Mouse (Mus musculus) forelimb bud, embryonic 11.5 days (tissue): ENCODE measurements around the gene Zbtb38.
A peak's percentile ranks its signal among the peaks of the same experiment; 100 is the strongest.

Experiments used
- DNase-seq: peaks from one replicate; pipeline ENCODE4 v3.0.0-alpha.2; 2012; ENCODE audit warnings: low read depth, low spot score

The Zbtb38 gene

GRCm38 (mm10) chr9:96758749-96759597 is 6.3 kb upstream of the Zbtb38 start:
- peak; percentile 93 for DNase-seq

- DNase-seq, result no peak
Observed at GRCm38 (mm10) chr9:96756638-96757435, 4.2 kb upstream of the Zbtb38 start.

GRCm38 (mm10) chr9:96755761-96756160 is 3.1 kb upstream of the Zbtb38 start:
- DNase-seq, result no peak

GRCm38 (mm10) chr9:96754625-96754969 is 2.0 kb upstream of the Zbtb38 start:
- no peak for DNase-seq

GRCm38 (mm10) chr9:96753921-96754624 is 1.4 kb upstream of the Zbtb38 start:
- DNase-seq, result no peak

- no peak for DNase-seq
Observed at GRCm38 (mm10) chr9:96753392-96753791, 761 bp upstream of the Zbtb38 start.

- no peak for DNase-seq
Observed at GRCm38 (mm10) chr9:96751821-96752602, 619 bp downstream of the Zbtb38 start.

- DNase-seq, result no peak
Observed at GRCm38 (mm10) chr9:96750636-96751035, 2.0 kb downstream of the Zbtb38 start.

GRCm38 (mm10) chr9:96746527-96746926 is 6.1 kb downstream of the Zbtb38 start:
- DNase-seq, result no peak

- no peak for DNase-seq
Observed at GRCm38 (mm10) chr9:96744909-96745308, 7.7 kb downstream of the Zbtb38 start.

GRCm38 (mm10) chr9:96741365-96742085 is 11.1 kb downstream of the Zbtb38 start:
- DNase-seq, result no peak

GRCm38 (mm10) chr9:96740712-96741364 is 11.8 kb downstream of the Zbtb38 start:
- DNase-seq, result no peak

- no peak for DNase-seq
Observed at GRCm38 (mm10) chr9:96739808-96740711, 12.6 kb downstream of the Zbtb38 start.

- no peak for DNase-seq
Observed at GRCm38 (mm10) chr9:96738563-96739355, 13.9 kb downstream of the Zbtb38 start.

GRCm38 (mm10) chr9:96735946-96736345 is 16.7 kb downstream of the Zbtb38 start:
- DNase-seq, result no peak

GRCm38 (mm10) chr9:96733425-96733717 is 19.3 kb downstream of the Zbtb38 start:
- no peak for DNase-seq

- DNase-seq, result no peak
Observed at GRCm38 (mm10) chr9:96732644-96733424, 19.8 kb downstream of the Zbtb38 start.
